Mouse (Mus musculus): ENCODE results near the gene Adprhl1. TPM values are rescaled to one million over a fixed set of nuclear protein-coding genes. Genes with fewer than 3 reads are reported as not detected.

Gene Adprhl1
- total RNA-seq, 2 experiments from 2014 or later, result 1.5 to 1.6 TPM

Small RNA genes lying within 50 kb of the gene (microRNA-seq; reads per million reads assigned to microRNA genes)
- 27.2 to 36.2 reads per million in 2 experiments for gene Mir1968

Other genes with a start within 250 kb of the Adprhl1 start
- gene F7, start 228.1 kb downstream of the Adprhl1 start, total RNA-seq (2021), result under 1 TPM; 0.23 to 0.41 TPM
- not detected for gene F10, start 216.9 kb downstream of the Adprhl1 start, total RNA-seq (2021)
- not detected for gene Proz, start 193.2 kb downstream of the Adprhl1 start, total RNA-seq (2021)
- gene Pcid2, start 148.7 kb downstream of the Adprhl1 start, total RNA-seq (2021), result 10 to 100 TPM; 25.2 TPM
- gene Cul4a, start 148.5 kb downstream of the Adprhl1 start, total RNA-seq (2021), result 10 to 100 TPM; 58.6 to 59.7 TPM
- 100 to 1,000 TPM; 318 to 321 TPM for gene Lamp1, start 95.0 kb downstream of the Adprhl1 start, total RNA-seq (2021)
- gene Grtp1, start 53.5 kb downstream of the Adprhl1 start, total RNA-seq (2021), result 1 to 10 TPM; 6.2 to 8.4 TPM
- 10 to 100 TPM; 29.3 to 31.1 TPM for gene Dcun1d2, start 34.0 kb upstream of the Adprhl1 start, total RNA-seq (2021)
- gene Tmco3, start 34.0 kb upstream of the Adprhl1 start, total RNA-seq (2021), result 10 to 100 TPM; 47.1 to 49.9 TPM
- gene Tfdp1, start 84.6 kb upstream of the Adprhl1 start, total RNA-seq (2021), result 10 to 100 TPM; 64.8 to 71.4 TPM
- not detected for gene Atp4b, start 142.7 kb upstream of the Adprhl1 start, total RNA-seq (2021)
- not detected for gene Grk1, start 150.9 kb upstream of the Adprhl1 start, total RNA-seq (2021)
- 1 to 10 TPM; 7.3 to 8.4 TPM for gene Tmem255b, start 181.0 kb upstream of the Adprhl1 start, total RNA-seq (2021)
- 100 to 1,000 TPM; 104 to 115 TPM for gene Gas6, start 240.3 kb upstream of the Adprhl1 start, total RNA-seq (2021)

Measured in layer of hippocampus, postnatal 14 days (tissue).